Mouse (Mus musculus): ENCODE measurements at regions not wholly inside any gene's neighbourhood (a gene's known extent, or its start where the extent isn't known, plus 50 kb on each side); places are given as distances from the start of the nearest gene placed in this dataset.

DNA sequence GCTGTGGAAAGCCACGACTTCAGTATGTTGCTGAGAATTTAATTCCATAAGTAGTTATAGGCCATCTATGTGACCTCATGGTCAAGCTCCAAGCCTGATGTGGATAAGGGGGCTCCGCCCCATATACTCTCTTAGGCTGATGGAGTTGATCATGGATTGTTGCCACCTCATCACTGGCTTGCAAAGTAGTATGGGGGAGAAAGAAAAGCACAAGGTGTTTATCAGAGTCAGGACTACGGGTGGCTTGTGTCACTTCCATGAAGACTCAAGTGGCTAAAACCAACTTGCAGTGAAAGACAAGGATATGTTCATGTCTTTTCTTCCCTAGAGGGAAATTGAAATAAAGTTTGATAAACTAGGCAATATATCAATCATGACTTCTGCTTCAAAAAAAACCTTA lies 102.9 kb upstream of the Fut8 start:
- no peak for DNase-seq

DNA sequence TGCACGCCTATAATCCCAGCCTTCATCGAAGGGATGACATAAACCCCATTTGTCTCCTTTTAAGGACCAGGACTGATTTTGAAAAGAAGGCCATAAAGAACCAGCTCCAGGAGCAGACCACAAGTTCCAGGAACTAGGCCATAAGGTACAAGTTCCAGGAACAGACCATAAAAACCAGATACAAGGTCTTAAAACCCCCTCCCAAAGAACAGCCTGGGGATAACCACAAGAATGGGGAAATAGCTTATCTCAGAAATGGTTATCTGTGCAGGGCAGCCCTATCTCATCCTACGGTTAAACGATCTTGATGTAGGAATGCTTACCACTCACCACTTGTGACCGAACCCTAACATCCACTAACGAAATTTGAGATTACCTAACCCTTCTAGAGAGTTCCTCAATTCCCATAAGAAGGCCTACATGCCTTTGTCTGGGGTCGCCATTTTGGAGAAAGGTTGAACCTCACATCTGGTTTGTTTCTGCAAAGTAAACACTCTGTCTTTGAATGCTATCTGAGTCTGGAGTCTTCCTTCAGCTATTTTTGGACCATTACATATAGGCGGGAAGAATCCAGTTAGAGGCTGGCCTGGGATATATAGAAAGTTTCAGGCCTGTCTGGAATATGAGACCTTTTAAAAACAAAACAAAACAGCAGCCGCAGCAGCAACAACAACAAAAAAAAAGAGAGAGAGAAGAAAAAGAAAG lies 103.5 kb upstream of the Fut8 start:
- DNase-seq: no peak

DNA sequence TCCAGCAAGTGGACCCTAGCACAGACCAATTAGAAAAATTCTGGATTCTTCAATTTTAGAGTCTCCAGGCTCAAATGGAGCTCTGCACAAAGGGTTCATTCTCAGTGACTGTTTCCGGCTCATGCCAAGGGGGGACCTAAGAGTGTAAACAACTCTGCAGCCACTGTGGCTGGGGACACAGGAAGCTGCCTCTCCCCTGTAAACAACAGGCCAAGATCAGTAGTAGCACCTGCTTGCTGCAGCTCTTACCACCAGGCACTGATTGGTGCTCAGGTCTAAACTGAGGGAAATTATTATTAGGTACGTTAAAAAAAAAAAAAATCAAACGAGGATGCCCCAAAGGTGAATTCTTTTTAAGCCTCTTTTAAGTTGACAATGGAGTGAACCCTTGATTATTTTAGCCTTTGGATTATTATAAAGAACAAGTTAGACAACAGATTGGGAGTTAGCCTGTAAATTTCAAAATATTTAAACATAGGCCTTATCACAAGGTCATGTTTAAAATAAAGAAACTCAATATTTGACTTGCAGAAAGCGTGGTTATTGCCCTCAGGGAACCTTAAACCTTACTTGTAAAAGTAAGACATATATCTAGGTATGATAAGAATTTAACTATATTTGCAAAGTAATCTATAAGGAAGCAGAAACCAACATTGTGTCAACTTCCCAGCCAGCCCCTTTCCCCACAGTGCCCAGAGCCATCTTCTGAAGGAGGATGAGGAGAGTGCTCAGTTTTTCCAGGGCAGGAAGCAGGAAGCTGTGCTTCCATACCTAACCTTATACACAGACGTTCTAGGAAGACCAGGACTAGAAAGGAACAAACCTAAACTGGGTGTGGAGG lies 104.2 kb upstream of the Fut8 start:
- no peak for DNase-seq

DNA sequence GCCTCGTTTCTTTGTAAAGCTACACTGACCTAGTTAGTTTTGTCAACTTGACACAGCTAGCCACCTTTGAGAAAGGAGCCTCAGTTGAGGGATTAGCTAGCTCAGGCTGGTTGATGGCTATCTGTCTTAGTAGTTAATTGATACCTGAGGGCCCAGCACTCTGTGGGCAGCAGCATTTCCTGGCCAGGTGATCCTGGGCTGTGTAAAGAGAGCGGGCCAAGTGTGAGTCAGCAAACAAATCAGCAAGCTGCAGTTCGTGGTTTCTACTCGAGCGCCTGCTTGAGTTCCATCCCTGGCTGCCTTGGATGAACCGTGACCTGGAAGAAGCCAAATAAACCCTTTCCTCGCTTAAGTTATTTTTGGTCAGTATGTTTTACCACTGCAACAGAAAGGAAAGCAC lies 106.6 kb upstream of the Fut8 start:
- peak; percentile 72 for DNase-seq

DNA sequence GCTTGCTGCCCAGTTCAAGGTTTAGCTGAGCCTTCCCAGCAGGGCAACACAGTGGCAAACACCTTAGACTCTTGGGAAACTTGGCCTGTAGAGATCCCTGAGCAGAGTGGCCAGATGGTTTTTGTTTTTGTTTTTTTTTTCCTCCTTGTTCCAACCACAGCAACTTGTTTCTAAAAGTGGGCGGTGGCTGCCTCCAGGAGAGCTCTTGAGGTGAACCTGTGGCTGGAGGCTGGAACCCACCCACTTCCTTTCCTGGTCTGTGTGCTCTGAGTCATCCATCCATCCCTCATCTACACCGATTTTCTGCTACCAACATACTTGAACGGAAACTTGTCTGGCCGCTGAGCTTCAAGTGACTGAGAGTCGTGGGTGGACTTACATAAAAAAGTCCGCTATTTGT lies 107.4 kb upstream of the Fut8 start:
- DNase-seq: no peak

DNA sequence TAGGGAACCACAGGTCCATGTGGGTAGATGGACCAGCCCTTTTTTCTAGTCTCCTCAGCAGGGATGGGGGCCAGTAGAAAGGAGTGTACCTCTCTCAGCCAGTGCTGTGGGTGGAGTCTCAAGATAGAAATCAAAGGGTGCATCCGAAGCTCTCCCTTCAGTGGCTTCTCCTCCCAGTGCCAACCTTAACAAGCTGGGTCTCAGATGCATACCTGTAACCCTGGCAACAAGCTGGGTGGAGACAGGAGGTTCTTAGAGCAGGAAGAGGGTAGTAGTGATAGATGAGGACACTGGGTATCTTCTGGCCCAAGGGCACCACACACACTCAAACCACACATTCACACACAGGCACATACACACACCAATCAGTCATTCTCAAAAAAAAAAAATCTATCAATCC lies 113.7 kb upstream of the Fut8 start:
- DNase-seq: no peak

DNA sequence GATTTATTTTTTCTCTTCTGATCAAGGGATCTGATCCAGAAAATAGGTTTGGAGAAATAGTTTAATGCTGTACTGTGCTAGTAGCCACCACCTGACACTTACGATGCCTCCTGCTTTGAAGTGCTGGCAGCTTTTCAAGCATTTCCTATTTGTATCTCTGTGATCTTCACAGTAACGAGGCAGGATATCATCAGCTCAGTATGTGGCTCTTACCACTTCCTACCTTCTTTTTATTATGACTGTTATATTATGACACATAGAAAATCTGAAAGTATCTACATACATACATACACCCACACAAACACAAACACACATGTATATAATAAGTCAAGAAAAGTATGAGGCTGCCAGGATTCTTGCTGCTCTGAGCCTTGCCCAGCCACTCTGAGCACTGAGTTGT lies 124.4 kb upstream of the Fut8 start:
- no peak for DNase-seq

DNA sequence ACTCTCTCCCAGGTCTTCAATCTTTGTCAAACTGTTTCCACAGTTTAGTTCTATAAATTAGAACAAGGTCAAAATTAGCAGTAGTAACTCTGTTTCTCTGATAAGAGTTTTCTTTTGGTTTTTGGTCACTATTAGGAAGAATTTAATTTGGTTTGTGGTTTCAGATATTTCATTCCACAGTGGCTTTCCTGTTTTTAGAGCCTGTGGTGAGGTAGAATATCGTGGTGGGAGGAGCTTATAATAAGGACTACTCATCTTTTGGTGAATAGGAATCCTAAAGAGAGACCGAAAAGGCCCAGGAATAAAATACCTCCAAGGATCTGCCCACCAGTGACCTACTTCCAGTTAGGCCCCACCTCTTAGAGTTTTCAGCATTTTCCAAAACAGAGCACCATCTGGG lies 125.8 kb upstream of the Fut8 start:
- DNase-seq: no peak

DNA sequence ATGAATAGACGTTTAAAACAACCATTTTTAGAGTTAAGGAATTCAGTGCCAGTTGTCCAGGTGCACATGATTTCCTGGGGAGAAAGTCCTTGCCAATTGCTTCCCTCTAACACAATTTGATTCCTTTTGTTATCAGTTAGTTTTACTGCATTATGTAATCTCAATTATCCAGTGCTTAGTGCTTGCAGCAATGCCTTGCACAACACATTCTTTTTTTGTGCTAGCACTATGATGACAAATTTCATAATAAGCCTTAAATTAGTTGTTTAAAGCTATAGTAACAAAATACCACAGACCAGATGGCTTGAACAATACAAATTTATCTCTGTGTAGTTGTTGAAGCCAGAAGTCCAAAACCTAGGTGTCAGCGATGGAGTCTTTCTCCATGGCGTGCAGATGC lies 130.7 kb upstream of the Fut8 start:
- DNase-seq: no peak

DNA sequence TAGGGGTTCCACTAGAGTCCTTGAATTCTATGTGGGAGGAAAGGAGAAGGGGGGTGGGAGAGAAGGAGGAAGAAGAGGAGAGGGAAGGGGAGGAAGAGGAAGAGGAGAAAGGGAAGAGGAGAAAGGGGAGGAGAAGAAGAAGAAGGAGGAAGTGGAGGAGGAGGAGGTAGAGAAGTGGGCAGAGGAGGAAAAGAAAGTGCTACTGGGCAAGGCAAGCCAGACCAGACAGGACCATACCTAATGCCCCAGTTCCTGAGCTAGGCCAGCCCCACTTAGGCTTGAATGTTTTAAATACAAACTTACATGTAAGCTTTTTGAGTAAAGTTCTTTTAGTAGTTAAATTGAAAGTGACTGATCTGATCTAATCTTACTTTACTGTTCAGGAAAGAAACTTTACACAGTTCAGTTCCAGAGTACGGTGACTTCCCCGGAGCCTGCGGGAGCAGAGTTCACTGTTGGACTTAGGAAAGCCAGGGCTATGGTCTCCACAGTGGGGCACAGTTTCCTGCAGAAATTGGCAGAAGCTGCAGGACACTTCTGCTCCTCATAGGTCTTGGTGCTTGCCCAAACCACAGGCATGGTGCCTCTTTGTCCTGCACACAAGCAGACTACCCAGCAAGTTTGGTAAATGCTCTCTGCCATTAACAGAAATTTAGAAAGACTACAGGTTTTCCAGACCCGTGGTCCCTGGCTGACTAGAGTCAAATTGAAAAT lies 131.9 kb upstream of the Fut8 start:
- DNase-seq: peak; percentile 60

DNA sequence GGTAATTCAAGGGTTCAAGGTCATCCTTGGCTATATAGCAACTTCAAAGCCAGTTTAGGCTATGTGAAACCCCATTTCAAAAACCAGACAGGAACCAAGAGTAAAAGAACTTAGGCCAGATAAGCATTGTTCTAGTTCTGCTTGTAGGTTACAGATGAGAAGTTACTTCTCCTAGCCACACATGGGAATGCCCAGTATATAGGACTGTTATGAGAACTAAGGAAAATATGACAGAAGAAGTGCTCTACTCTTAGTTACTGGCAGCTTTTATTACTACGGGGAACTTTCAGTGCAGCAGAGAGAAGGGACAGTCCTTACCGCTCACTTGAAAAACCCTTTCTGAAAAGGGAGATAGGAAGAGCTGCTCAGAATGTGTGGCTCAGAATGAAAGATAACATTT lies 137.4 kb upstream of the Fut8 start:
- DNase-seq: no peak

DNA sequence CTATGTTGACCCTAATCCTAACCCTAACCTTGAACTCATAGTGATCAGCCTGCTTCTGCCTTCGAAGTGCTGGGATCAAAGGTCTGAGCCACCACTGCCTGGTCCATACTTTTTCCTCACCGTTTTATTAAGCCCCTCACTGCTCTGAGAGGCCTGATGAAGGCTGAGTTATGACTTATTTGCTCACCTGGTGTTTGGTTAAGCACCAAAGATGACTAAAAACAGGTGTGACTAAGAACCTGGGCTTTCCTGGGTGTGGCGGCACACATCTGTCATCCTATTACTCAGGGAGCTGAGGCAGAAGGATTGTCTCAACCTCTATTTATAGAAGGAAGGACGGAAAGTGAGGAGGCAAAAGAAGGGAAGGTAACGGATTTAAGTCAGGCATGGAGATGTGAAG lies 137.5 kb upstream of the Max start:
- no peak for DNase-seq

DNA sequence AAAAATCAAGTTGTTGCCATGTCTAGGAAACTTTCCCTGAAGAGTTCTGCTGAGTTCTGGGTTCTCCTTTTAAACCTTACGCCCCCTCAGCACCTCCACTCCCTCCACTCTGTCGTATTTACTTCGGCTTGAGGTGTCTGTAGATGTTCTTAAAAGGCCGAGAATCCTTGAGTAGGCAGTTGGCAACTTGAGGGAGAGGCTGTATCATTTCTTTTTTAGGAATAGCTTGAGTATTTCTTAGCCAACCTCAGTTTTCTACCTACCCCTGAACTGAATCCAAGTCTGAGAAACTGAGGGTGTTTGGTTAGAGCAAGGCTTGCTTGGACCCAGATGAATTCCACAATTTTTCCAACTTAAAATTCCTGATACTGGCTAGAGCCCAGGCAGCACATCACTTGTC lies 136.8 kb upstream of the Max start:
- no peak for DNase-seq

DNA sequence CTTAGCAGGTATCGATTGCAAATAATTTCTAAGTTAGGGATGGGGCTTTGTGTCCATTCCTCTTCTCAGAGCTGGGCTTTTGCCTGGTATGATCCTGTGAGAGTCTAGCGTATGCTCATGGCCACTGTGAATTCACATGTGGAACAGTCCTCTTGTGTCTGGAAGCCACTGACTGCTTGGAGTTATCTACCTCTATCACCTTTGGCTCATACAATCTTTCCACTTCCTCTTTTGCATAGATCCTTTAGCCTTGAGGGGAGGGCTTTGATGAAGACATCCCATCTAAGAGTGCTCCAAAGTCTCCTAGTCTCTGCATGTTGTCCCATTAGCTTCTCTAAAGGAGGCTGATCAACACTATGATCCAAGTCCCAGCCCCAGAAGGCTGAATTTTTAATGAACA lies 135.8 kb upstream of the Max start:
- DNase-seq: no peak

DNA sequence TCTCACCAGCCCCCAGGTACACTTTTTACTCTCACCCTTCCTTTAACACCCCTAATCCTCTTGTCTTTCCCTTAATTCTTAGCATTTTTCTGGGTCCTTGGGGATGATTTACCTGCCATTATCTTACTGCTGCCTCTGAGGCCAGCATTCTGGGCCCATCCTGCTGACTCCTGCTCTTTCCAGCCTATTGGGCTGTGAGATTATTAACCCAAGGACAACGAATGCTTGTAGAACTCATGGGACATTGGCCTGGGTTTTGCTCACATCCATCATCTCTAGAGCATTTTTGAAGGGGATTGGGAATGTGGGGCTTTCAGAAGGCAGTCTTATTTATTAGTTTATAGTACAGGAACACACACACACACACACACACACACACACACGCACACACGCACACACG lies 134.5 kb upstream of the Max start:
- DNase-seq: peak; percentile 84

DNA sequence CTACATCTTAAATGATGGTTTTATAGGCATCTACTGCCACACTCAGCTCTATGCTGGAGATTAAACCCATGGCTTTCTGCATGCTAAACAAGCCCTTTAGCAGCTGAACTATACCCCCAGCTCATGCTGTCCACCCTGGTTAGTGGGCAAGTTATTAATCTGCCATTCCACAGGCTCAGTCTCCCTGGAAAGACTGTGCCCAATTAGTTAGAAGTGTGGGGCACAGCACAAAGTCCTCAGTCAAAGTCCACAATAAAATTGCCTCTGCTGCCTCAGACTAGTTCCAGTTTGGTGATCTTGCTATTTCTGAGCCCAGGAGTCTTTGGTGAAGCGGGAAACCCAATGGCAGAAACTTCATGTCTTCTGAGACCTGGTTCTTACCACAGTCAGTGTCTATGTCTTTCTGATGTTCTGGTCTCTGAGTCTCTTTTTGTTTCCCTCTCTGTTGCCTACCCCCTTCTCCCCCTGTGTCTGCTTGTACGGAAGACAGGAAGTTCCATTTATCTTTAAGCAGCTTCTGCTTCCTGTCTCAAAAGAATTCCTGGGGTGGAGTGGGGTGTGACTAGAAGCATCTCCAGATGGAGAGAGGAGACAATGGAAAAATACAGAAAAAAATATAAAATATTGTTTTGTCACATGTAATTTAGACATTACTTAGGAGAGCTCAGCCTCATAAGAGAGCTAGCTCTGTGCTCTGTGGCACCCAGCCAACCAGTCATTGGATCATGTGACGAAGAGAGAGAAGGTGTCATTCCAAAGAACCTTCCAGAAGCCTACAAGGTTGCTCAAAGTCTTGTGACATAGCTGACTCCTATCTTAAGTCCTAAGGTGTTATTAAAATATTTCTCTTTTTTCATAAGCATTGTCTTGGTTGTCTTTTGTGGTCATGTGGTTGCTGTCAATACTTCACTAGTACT lies 133.3 kb upstream of the Max start:
- peak; percentile 93 for DNase-seq

DNA sequence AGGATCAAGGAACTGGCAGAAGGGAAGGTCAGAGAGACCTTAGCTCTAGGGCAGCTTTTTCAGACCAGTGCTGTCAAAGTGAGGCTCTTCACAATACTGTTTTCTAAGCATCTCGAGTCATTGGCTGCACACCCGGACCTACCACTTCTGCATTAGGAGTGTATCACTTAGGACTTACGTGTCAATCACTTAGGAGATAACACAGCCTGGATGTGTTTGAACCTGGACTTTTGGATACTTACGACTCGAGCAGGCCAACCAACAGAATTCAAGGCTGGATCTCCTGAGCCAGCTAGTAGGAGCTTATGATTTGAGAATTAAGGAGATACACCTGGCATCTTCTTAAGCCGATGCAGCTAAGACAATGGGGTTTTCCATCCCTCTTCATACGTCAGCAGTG lies 132.2 kb upstream of the Max start:
- DNase-seq: peak; percentile 20

DNA sequence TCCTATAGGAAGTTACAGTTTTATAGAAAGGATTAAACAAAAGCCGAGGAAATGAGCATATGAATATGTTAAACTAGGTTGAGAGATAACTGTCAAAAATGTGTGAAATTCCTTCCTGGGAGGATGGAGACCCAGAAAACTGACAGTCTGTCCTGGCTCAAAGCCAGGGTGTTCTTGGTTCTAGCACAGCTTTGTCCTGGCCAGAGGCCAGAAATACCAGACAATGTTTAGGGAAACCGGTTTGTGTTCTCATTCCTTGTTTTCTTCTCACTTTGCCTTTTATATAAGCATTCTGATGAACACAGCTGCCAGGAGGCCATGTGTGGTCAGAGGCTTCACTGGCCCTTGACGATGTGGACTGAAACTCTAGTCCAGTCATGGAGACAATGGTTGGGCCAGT lies 130.7 kb upstream of the Max start:
- DNase-seq: peak; percentile 48

DNA sequence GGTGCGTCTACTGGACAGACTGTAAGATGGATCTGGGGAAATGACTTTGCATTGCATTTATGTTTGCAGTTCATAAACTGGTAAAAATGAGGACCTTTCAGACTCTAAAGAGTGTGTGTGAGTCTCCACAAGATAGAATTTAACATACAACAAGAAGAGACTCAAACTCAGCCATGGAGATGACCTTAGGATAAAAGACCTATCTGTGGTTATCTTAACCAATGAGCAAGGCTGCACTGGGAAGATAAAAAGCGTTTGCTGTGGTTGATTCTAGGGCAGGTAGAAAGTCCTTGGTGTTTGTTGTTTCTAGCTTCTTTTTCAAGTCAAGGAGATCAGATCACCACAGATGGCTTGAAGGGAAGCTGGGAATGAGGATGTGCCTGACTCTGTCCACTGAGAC lies 130.1 kb upstream of the Max start:
- no peak for DNase-seq

DNA sequence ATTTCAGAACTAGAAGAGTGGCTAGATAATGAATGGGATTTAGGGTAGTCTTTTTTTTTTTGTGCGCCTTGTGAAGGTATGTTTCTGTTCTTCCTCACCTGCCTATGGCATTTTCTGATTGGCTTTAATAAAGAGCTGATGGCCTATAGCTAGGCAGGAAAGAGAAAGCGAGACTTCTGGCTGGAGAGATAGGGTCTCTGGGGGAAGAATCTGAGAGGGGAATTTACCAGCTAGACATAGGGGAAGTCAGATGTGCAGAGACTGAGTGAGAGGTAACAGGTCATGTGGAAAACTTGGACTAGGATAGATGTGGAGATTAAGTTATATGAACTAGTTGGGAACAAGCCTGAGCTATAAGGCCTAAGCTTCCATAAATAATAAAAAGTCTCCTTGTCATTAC lies 129.7 kb upstream of the Max start:
- no peak for DNase-seq

DNA sequence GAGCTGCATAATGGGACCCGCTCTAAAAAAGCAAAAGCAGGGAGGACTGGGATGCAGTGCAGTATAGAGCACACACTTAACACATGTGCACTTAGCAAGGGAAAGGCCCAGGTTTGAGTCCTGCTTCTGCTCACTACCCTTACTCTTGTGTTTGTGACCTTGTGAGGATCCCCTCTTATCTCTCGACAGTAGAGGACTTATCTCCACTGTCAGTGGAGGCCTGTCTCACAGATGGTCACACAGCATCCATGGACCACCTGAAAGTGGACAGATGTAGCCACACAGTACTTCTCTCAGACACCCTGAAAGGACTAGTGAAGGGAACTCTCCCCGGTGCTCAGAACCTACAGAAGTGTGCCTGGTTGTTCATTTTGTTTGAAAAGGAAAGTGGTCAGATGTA lies 128.5 kb upstream of the Max start:
- no peak for DNase-seq

DNA sequence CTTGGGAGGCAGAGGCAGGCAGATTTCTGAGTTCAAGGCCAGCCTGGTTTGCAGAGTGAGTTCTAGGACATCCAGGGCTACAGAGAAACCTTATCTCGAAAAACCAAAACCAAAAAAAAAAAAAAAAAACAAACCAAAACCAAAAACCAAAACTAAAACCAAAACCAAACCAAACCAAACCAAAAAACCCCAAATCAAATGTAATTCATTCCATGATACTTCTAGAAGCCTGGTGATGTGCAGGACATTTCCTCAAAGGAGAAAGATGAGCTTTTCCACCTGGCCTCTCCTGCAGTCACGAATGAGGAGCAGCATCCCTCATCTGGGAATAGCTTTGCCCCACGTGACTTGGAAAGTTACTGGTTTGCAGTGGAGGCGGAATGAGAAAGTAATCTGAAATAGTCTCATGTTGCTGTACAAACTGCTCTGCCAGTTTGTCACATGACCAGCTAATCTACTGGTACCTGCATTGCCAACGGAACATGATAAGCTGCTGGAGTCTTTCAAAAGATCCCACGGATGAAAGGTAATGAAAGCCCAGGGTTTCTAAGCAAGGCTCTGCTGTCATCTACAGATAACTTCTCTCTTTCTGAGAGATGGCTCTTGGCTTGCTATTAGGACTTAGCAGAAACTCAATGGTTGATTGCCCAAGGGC lies 127.8 kb upstream of the Max start:
- DNase-seq: no peak

Data from kidney, adult 9 months (tissue).